Mouse (Mus musculus): ENCODE measurements around the gene Efcab3.

Gene Efcab3

DNA sequence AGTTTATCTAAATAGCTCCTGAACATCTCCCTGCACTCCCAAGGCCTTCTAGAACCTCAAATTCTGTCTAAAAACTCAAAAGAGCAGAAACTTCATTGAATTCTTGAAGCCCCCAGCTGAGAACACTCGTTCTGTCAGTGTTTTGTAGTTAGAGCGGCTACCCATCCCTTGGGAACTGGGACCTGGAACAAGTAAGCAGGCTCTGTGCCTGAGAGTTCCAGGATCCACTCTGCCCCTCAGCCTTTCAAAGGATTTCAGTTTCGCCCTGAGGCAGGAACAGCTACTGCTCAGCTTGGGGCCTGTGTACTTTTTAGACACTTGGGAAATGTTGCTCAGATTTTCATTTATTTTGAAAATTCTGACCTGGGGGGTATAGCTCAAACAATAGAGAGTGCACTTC is 83.2 kb downstream of the Efcab3 start, which contains the start of gene Gm10842:
TSS of gene Gm10842 (plus strand) at position 301 of the 400 bp plus-strand sequence.
- CTCF ChIA-PET, result no interaction called here

DNA sequence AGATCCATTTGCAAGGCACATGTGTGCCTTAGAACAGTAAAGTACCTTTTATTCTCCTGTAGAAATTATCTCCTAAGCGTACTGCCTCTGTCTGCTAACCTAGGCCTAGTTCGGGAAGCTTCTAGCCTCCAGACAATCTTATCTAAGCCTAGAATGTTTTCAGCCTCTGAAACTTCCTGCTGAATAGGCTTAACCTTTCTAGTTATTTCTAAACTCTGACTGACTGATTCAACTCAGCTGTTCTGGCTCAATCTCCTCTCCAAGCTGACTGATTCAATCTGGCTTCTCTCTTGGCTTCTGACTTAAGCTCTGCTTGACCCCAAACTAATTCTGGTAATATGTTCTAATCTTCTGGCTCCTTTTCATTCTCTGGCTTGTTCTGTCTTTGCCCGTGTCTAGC is 86.0 kb downstream of the Efcab3 start:
- CTCF ChIA-PET, result no interaction called here

DNA sequence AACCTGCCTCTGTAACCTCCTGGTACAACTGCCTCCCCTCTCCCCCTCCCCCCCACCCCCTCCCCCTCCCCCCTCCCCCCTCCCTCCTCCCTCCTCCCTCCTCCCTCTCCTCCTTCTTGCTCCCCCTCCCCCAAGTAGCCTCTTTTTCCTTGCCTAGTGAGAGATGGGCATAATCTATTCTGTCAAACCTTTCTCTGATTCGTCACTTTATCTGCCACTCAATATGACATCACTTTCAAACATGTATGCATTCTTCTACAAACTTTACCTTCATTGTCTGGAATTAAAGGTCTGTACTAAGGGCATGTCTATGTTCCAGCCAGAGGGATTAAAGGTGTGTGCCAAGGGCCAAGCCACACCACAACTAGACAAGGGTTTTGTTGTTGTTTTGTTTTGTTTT is 86.4 kb downstream of the Efcab3 start:
- CTCF ChIA-PET, result no interaction called here

DNA sequence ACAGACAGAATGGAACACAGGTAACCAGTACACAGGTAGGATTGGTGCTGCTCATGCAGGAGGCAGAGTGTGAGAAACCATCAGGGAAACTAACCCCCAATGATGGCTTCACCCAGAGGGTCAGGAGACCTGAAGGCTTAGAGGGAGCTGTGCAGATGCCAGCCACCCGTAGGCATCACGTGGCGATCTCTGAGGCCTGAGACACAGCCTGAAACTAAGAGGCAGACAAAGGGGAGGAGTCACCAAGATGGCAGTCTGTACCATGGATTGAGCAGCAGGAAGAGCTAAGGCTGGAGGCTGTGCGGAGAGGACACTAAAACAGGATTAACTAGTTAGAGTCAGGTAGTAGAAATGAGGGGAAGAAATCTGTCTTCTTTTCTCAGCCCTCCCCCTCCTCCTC is 87.3 kb downstream of the Efcab3 start:
- CTCF ChIA-PET, result no interaction called here

DNA sequence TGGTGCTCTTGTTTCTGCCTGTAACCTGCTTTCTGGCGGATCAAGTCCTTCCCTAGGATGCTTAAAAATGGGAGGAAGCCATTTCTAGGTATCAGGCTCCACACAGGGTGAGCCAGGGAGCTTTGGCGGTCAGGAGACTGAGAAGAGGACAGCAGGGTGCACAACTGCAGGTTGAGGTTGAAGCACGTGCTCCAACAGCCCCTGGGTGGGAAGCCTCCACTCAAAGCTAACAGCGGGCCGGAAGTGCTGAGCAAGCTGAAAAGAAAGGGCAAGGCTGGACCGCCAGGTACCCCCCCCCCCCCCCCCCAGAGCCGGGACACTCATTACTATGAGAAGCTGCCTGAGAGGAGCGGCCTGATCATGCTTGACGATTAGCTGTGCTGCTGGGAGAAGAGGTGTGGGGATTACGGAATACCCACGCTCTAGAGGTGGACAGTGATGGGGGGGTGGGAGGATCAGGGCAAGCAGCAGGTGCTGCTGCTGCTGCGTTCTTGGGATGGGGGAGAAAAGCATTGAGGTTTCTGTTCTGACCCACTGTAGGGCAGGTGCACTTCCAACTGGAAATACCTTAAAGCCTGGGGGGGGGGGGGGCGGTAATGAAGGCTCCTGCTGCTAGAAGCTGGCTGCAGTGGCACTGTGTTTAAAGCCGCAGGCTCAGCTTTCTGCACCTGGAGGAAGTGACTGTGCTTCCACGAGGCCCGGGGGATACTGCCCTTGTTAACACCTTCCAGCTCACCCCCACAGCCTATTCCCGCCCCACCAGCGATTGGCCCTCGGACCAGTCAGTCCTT is 88.0 kb downstream of the Efcab3 start:
- CTCF ChIA-PET, result interaction anchor here (0.6 kb wide), 2 partner anchors 43 to 564 kb away, joined by 4 read pairs; no protein-coding TSS in a partner anchor

DNA sequence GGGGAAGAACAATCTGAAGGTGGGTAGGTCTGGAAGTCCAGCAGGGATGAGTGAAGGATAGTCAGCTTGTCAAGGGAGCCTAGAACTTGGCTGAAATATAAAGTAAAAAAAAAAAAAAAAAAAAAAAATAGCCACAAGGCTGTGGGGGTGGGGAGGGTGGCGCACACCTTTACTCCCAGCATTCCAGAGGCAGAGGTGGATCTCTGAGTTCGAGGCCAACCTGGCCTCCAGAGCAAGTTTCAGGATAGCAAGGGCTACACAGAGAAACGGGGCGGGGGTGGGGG is 88.6 kb downstream of the Efcab3 start:
- CTCF ChIA-PET, result interaction anchor here (0.6 kb wide), 2 partner anchors 43 to 564 kb away, joined by 4 read pairs; no protein-coding TSS in a partner anchor

DNA sequence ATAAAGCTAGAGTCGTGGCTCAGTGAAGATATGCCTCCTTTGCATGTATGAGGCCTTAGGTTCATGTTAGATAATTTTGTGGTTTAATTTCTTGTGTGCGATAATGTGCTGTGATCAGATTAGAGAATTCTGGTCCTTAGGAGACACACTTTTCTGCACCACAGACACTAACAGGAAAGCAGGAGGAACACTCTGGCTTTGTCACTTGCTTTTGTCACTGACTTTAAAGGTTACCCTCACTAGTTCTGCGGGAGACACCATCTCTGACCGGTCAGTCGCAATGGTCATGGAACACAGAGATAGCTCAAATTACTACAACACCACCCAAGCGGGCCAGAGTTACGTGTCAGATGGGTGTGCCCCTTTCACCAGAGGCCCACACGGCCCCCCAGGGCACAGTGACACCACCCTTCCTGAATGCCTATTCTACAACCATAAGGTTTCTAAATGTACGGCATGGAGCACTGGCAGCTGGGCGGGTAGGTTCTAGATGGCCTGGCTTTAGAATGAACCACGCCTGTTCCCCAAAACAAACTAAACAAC is 89.0 kb downstream of the Efcab3 start:
- CTCF ChIA-PET, result no interaction called here

DNA sequence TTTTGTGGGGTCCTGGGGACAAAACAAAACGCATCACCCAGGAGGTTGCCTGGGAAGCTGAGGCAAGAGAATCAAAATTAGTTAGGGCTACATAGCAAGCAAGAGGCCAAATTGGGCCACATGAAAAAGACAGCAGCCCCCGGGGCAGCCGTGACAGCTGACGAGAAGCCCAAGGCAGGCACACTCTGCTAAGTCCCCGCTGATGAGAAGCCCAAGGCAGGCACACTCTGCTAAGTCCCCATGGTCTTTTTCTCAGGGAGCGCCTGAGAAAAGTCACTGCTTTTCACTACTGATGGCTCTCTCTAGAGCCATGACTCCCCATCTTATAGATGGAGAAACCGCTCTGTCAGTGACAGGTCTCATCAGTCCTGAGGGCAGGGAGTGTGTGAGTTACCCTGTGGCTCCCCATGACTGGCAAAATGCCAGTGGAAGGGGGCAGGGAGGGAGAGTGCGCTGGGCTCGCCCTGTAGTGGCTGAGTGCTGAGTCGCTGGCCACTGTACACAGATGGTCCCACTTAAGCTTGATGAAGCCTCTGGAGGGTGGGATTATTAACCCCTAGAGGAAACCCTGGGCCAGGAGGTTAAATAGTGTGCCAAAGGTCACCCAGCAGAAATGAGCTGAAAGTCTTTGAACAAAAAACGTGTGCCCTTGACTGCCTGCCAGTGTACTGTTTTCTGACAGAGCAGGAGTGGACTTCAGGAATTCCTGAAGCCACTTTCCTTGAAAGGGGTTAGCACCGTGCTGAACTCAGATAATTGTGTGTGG is 89.9 kb downstream of the Efcab3 start:
- CTCF ChIA-PET, result no interaction called here

DNA sequence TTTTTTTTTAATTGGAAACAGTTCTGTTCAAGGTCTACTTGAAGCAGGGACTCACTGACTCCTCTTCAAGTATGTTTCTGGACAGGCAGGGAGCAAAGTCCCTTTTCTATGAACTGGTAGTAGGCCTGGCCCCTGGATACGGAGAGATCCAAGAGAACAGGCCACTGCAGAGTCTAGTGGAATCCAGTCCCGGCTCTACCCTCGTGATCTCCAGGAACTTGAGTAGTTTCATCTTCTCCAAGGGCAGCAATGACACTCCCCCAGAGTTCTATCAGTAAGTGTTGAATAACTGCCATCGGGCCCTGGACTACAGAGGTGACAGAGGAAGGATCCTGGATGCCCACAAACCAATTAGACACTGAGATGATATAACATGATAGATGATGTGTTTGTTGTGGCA is 92.5 kb downstream of the Efcab3 start:
- CTCF ChIA-PET, result no interaction called here

DNA sequence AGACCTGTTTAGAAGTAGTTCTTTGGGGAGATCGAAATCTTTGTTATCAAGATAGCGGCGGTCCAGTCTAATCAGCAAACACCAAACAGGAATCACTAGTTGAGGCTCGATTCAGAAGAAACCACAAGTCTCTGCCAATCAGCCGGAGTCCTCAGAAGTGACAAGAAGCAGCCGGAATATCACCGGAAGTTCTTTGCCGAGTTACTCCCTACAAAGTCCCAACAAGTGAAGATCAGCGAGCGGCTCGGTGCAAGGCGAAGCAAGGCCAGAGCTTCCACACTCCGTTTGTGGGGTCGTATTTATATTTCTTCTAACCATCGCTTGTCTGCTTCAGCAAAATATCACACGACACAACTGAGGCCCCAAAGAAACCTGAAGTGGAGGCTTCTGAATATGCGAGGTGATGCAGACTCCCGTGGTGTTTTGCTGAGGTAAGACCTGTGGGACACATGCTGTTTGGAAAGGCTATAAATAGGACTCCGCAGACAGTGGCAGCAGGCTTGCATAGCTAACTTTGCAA is 93.4 kb downstream of the Efcab3 start:
- CTCF ChIA-PET, result no interaction called here

DNA sequence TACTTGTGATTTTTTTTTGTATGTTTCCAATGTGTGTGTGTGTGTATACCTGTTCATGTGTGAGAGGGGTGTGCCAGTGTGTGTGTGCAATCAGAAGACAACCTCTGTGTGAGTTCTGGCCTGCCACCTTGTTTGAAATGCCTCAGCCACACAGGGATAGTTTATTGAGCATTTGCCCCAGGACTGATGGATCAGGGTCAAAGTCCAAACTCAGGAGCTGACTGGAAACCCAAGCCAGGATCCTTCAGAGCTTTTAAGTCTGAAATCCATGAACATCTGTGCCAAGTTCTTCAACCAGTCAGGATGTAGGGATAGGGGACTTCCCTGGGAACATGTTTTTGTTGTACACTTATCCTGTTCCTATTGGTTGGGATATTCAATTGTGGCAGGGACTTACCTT is 94.7 kb downstream of the Efcab3 start:
- CTCF ChIA-PET, result no interaction called here

DNA sequence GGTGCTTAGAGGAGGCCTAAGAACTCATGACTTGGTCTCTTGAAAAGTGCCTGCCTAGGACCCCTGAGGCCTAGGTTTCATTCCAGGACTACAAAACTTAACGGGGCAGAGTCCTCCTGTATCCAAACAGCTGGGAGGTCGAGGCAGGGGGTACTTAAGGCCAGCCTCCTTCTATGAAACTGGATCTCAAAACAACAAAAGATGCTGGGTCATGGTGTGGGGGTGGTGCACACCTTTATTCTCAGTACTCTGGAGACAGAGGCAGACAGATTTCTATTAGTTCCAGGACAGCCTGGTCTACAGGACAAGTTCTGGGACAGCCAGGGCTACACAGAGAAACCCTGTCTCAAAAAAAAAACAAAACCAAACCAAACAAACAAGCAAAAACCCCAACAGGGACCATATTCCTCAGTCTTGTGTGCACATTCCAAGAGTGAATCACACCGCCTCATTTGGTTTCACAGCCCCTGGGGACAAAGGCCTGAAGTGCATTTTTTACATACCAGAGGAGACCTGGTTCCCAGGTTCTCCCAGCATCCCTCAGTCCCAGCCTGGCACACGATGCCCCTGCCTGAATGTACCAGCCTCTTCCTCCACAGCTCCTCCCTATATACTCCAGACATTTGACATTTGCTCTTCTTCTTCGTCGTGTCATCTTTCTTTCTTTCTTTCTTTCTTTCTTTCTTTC is 96.4 kb downstream of the Efcab3 start:
- CTCF ChIA-PET, result no interaction called here

DNA sequence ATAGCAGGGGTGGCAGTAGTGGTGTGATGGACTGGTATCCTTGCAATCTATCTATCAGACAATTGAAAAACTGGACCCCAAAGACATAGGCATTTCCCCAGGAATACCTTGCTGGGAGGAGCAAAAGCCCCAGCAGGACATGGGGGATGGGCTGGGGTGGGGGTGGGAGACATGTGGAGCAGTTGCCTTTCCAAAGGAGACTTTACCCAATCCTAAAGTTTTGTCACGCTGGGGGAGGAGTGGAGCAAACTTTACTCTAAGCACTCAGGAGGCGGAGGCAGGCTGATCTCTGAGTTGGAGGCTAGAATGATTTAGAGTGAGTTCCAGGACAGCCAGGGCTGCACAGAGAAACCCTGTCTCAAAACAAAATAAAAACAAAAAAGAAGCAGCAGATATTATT is 98.0 kb downstream of the Efcab3 start:
- CTCF ChIA-PET, result no interaction called here

DNA sequence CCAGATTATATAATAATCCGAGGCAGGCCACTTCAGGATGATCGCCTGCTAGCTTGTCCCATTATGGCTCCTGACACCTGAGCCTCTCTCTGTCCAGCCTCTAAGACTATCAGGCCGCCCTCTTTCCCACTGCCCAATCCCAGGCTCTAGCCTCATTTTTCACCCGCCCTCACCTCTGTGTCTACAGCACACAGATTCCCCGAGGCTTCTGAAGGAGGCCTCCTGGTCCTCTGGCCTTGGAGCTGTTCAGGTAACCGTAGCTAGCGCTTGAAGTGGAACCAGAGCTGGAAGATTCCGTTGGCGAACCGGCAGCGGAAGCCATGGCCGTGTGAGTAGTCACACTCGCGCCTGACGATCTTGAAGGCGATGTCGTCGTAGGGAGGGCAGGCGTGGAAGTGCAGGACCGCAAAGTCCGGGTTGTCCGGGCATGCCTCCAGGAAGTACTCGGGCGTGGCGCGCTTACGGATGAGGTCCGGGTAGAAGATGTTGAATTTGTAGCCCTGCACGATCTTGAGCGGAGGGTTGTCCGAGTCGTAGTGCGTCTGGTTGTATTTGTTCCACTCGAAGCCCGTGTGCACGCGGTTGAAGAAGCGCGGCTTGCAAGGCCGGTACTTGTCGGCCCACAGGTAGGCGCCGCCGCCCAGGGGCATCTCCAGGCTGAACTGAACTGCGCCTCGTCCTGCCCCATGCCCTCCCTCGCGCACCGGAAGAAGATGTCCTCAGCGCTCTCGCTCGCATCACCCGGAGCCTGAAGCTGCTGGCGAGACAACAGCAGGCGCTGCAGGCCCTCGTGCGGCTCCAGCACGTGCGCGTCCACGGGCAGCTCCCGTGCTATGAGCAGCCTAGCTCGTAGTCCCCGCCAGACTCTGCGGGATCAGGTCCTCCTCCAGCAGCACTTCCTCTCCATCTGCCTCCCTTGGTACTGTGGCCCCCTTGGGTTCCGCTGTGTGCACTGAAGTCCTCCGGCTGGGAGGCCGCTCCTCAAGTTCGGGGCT is 101.4 kb downstream of the Efcab3 start:
- CTCF ChIA-PET, result interaction anchor here (0.6 kb wide), 1 partner anchor 76 kb away, joined by 3 read pairs; no protein-coding TSS in a partner anchor

DNA sequence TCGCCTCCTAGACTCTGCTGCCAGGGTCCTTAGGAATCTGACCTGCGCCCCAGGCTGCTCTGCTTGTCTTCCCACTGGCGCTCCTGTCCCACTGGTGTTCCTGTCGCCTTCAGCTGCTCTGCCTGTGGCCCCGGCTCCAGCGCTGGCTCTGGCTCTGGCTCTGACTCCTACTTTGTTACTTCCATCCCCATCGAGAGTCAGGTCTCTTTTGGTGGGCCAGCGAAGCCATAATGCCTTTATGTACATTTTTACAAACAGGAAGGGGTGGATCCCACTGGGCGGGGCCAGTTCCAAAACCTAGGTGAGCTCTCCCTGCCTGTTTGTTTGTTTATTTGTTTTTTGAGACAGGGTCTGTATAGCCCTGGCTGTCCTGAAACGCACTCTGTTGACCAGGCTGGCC is 103.4 kb downstream of the Efcab3 start:
- CTCF ChIA-PET, result no interaction called here
